ENCODE assay signal across 10 mouse cellular contexts in the genomic region with DNA sequence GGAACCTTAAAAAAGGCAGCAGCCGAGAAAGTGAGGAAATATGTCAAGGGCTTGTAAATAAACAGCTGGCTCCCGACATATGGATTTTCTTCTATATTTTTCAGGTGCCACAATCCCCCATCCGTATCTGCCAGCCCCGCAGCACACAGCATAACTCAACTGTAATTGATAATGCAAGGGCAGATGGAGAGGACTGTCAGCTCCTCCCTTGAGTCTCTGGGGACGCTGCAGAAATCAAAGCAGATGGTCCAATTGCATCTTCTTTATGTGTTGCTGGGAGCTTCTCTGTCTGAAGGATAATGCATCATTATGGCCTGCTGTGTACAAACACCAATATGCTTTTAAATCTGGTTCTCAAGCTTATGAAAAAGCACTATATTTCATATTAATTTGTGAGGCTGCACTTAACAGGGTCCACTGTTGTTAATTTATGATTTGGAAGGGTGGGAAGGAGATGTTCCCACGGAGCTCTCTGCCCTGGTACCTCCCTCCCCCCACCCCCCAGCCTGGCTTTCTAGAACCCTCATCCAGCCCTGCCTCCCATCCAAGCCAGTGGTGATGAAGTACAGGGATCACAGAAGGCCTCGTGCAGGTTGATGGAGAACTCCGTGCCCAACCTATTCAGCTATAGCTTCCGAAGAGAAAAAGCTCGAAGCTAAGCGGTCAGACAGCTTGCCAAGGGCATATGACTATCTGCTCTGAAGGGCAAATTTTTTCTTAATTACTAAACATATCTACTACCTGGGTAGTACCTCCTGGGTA.
DNase-seq lines count a peak whose midpoint lies in the region; ATAC-seq lines count a peak whose summit lies in the region.
"Had no signal": no experiment of that assay in that cellular context is flagged by ENCODE, and none has a peak within 500 bp of the region (broad histone marks: within the 10 kb centered on the region; RNA-seq: fewer than 3 reads in every experiment).

No protein-coding gene starts in this region.

- DNase-seq in layer of hippocampus, adult 18-20 months (ENCODE audit: low spot score in 2 of 2), result peak; percentile 10 to 55
- no peak for DNase-seq in layer of hippocampus, postnatal 25 days (ENCODE audit: extremely low spot score in 1 of 2, low spot score in 1 of 2)
- DNase-seq in brain, embryonic 18.5 days (ENCODE audit: low read depth, low spot score), result peak; percentile 30
- DNase-seq in hindbrain, embryonic 10.5 days (ENCODE audit: low spot score), result peak; percentile 34
- DNase-seq in limb, embryonic 10.5 days (ENCODE audit: low spot score), result no peak
- DNase-seq: kidney, postnatal 4 days; liver, postnatal 0 days had no signal

- no peaks in the 10 kb centered on the region for H3K9me3 ChIP-seq in hindbrain, embryonic 10.5 days
- H3K9me3 ChIP-seq in neural tube, embryonic 12.5 days, result no peaks in the 10 kb centered on the region
- H3K9me3 ChIP-seq in limb, embryonic 10.5 days (replicated peaks), result no peaks in the 10 kb centered on the region
- no peaks in the 10 kb centered on the region for H3K9me3 ChIP-seq in intestine, embryonic 15.5 days

- no peaks in the 10 kb centered on the region for H3K36me3 ChIP-seq in hindbrain, embryonic 10.5 days
- H3K36me3 ChIP-seq in neural tube, embryonic 12.5 days, result no peaks in the 10 kb centered on the region
- no peaks in the 10 kb centered on the region for H3K36me3 ChIP-seq in limb, embryonic 10.5 days
- no peaks in the 10 kb centered on the region for H3K36me3 ChIP-seq in intestine, embryonic 15.5 days

- peak overlapping the region; percentile 59; the same call in 1 of the 2 replicates for H3K27ac ChIP-seq in hindbrain, embryonic 10.5 days
- H3K27ac ChIP-seq in neural tube, embryonic 12.5 days, result no peak overlapping the region
- H3K27ac ChIP-seq in limb, embryonic 10.5 days, result no peak overlapping the region
- no peak overlapping the region for H3K27ac ChIP-seq in intestine, embryonic 15.5 days

- H3K4me2 ChIP-seq in neural tube, embryonic 12.5 days (replicated peaks), result no peak overlapping the region
- H3K4me2 ChIP-seq in intestine, embryonic 15.5 days (replicated peaks), result no peak overlapping the region

- no peak overlapping the region for H3K9ac ChIP-seq in neural tube, embryonic 12.5 days
- H3K9ac ChIP-seq in intestine, embryonic 15.5 days, result no peak overlapping the region
- H3K9ac ChIP-seq: liver, postnatal 0 days had no signal

- 80% methylated on average over 11 of the region's 11 CpGs for WGBS in hindbrain, embryonic 10.5 days
- 58% methylated on average over 11 of the region's 11 CpGs for WGBS in neural tube, embryonic 12.5 days
- 86% methylated on average over 11 of the region's 11 CpGs for WGBS in limb, embryonic 10.5 days
- WGBS in intestine, embryonic 15.5 days, result 56% methylated on average over 11 of the region's 11 CpGs

- no peaks in the 10 kb centered on the region for H3K4me1 ChIP-seq in hindbrain, embryonic 10.5 days (replicated peaks)
- peaks cover 10% of the 10 kb centered on the region; the same call in 1 of the 2 replicates for H3K4me1 ChIP-seq in neural tube, embryonic 12.5 days
- H3K4me1 ChIP-seq in limb, embryonic 10.5 days, result no peaks in the 10 kb centered on the region
- H3K4me1 ChIP-seq in intestine, embryonic 15.5 days (replicated peaks), result no peaks in the 10 kb centered on the region

- peak; percentile 41; the same call in 1 of the 2 replicates for ATAC-seq in neural tube, embryonic 12.5 days (ENCODE audit: low FRiP score, low read depth)
- no peak for ATAC-seq in intestine, embryonic 15.5 days
- ATAC-seq: intestine, postnatal 0 days; liver, postnatal 0 days had no signal

- H3K27me3 ChIP-seq in hindbrain, embryonic 10.5 days (ENCODE audit: insufficient read depth, poor library complexity, severe bottlenecking), result no peaks in the 10 kb centered on the region
- H3K27me3 ChIP-seq in neural tube, embryonic 12.5 days (replicated peaks), result no peaks in the 10 kb centered on the region
- H3K27me3 ChIP-seq in limb, embryonic 10.5 days (ENCODE audit: low read depth, poor library complexity, severe bottlenecking), result no peaks in the 10 kb centered on the region
- no peaks in the 10 kb centered on the region for H3K27me3 ChIP-seq in intestine, embryonic 15.5 days (replicated peaks)

- H3K4me3 ChIP-seq in hindbrain, embryonic 10.5 days, result no peak overlapping the region
- no peak overlapping the region for H3K4me3 ChIP-seq in neural tube, embryonic 12.5 days
- no peak overlapping the region for H3K4me3 ChIP-seq in limb, embryonic 10.5 days
- no peak overlapping the region for H3K4me3 ChIP-seq in intestine, embryonic 15.5 days (replicated peaks)

Comparison
In these comparisons a context has a peak if more than half of its experiments do, and no peak if none do; other contexts are left out.
1. DNase-seq: peak in layer of hippocampus, adult 18-20 months (2 of 2), brain, embryonic 18.5 days (single experiment) and hindbrain, embryonic 10.5 days (single experiment); none in layer of hippocampus, postnatal 25 days (0 of 2) and limb, embryonic 10.5 days (single experiment).